Mouse (Mus musculus) CH12.LX (cell line): ENCODE results near the gene Skint5. TPM values are rescaled to one million over a fixed set of nuclear protein-coding genes. Genes with fewer than 3 reads are reported as not detected.
A peak's percentile ranks its signal among the peaks of the same experiment; 100 is the strongest.
"Not testable (repeated sequence)": the region's sequence is repeated elsewhere in the genome, so short reads cannot be mapped to it uniquely, and the experiment has no call there.

ENCODE experiments used
- DNase-seq: peaks from one replicate; pipeline ENCODE4 v3.0.0-alpha.2; 2013; ENCODE audit errors: extremely low read depth
- H3K27ac ChIP-seq: 2 replicates; pipeline ENCODE4 v1.5.1; 2012; ENCODE audit warnings: low read depth, mild to moderate bottlenecking, control low read depth, moderate library complexity; ENCODE audit not compliant: insufficient read depth
- H3K27me3 ChIP-seq: replicated peaks from 2 replicates; pipeline ENCODE3; 2012; ENCODE audit warnings: inconsistent platforms
- H3K36me3 ChIP-seq, 2 experiments: replicated peaks in 1 of 2; 2 replicates each; pipeline versions ENCODE3 to v1.6.1; 2012; ENCODE audit warnings: inconsistent platforms in 1 of 2, low read length in 1 of 2, mild to moderate bottlenecking in 1 of 2, mixed read lengths in 1 of 2, moderate library complexity in 1 of 2; ENCODE audit not compliant: control insufficient read depth in 1 of 2, insufficient read depth in 1 of 2
- H3K4me1 ChIP-seq, 2 experiments: 2 replicates each; pipeline ENCODE4 v1.6.1; 2012; ENCODE audit warnings: inconsistent platforms in 1 of 2, moderate library complexity in 1 of 2; ENCODE audit not compliant: insufficient read depth in 2 of 2, control insufficient read depth in 1 of 2
- H3K4me2 ChIP-seq: 2 replicates; pipeline ENCODE4 v1.6.1; 2012; ENCODE audit warnings: low read depth, mild to moderate bottlenecking, control low read depth; ENCODE audit not compliant: poor library complexity, insufficient read depth, severe bottlenecking
- H3K4me3 ChIP-seq, 3 experiments: fragments of 150-350 bp in 1 of 3; sonication (generic) in 1 of 3; replicated peaks in 1 of 3; 2 replicates each; pipeline versions ENCODE3 to v1.5.1; 2011 to 2012; ENCODE audit warnings: low read depth in 2 of 3, low read length in 2 of 3, mild to moderate bottlenecking in 2 of 3, moderate library complexity in 2 of 3, control low read depth in 1 of 3, improper control_type of control experiment in 1 of 3, inconsistent platforms in 1 of 3, mixed read lengths in 1 of 3; ENCODE audit not compliant: poor library complexity in 1 of 3
- H3K79me2 ChIP-seq: replicated peaks from 2 replicates; pipeline ENCODE4 v1.6.1; 2012; ENCODE audit warnings: mild to moderate bottlenecking, moderate library complexity; ENCODE audit not compliant: control insufficient read depth, poor library complexity, insufficient read depth, severe bottlenecking; ENCODE audit errors: extremely low read depth
- H3K9ac ChIP-seq: 2 replicates; pipeline ENCODE4 v1.6.1; 2012; ENCODE audit warnings: low read depth, mild to moderate bottlenecking, control low read depth, moderate library complexity; ENCODE audit not compliant: insufficient read depth
- H3K9me3 ChIP-seq: replicated peaks from 2 replicates; pipeline ENCODE3; 2012; ENCODE audit warnings: low read length, inconsistent platforms, mixed read lengths
- CHD1 ChIP-seq: IDR thresholded peaks from 2 replicates; pipeline ENCODE4 v1.6.1; 2012; ENCODE audit warnings: low read depth, low read length, improper control_type of control experiment, inconsistent platforms
- CTCF ChIP-seq, 2 experiments: IDR thresholded peaks in 1 of 2; conservative IDR thresholded peaks in 1 of 2; 2 replicates each; pipeline ENCODE4 v1.5.1; 2011 to 2012; ENCODE audit warnings: low read depth in 2 of 2, low read length in 2 of 2, improper control_type of control experiment in 1 of 2, inconsistent platforms in 1 of 2, mild to moderate bottlenecking in 1 of 2, moderate library complexity in 1 of 2
- ETS1 ChIP-seq: conservative IDR thresholded peaks from 2 replicates; pipeline ENCODE4 v1.6.1; 2012; ENCODE audit warnings: low read depth, mild to moderate bottlenecking, inconsistent platforms, low read length, improper control_type of control experiment, moderate library complexity
- IRF4 ChIP-seq: IDR thresholded peaks from 2 replicates; pipeline ENCODE4 v1.6.1; 2014; ENCODE audit warnings: low read depth, mild to moderate bottlenecking, inconsistent platforms, low read length, improper control_type of control experiment
- JUN ChIP-seq: IDR thresholded peaks from 2 replicates; pipeline ENCODE4 v1.6.1; 2011; ENCODE audit warnings: low read depth, mild to moderate bottlenecking, low read length, improper control_type of control experiment, moderate library complexity; ENCODE audit not compliant: insufficient read depth
- MAFK ChIP-seq: IDR thresholded peaks from 2 replicates; pipeline ENCODE4 v1.6.1; 2011; ENCODE audit warnings: low read length, improper control_type of control experiment; ENCODE audit not compliant: insufficient replicate concordance
- MAZ ChIP-seq: IDR thresholded peaks from 2 replicates; pipeline ENCODE4 v1.6.1; 2012; ENCODE audit warnings: low read depth, mild to moderate bottlenecking, inconsistent platforms, low read length, improper control_type of control experiment, moderate library complexity
- MEF2A ChIP-seq: IDR thresholded peaks from 2 replicates; pipeline ENCODE4 v1.6.1; 2014; ENCODE audit warnings: low read depth, mild to moderate bottlenecking, inconsistent platforms, low read length, improper control_type of control experiment, borderline replicate concordance
- MXI1 ChIP-seq: IDR thresholded peaks from 2 replicates; pipeline ENCODE4 v1.6.1; 2011; ENCODE audit warnings: mild to moderate bottlenecking, low read depth, low read length, improper control_type of control experiment
- MYC ChIP-seq: IDR thresholded peaks from 2 replicates; pipeline ENCODE4 v1.6.1; 2011; ENCODE audit warnings: low read depth, mild to moderate bottlenecking, improper control_type of control experiment, low read length
- SIN3A ChIP-seq: IDR thresholded peaks from 2 replicates; pipeline ENCODE4 v1.6.1; 2012; ENCODE audit warnings: low read length, improper control_type of control experiment, inconsistent platforms
- SMC3 ChIP-seq: IDR thresholded peaks from 2 replicates; pipeline ENCODE4 v1.6.1; 2011; ENCODE audit warnings: low read depth, low read length, improper control_type of control experiment
- ZC3H11A ChIP-seq: IDR thresholded peaks from 2 replicates; pipeline ENCODE4 v1.6.1; 2012; ENCODE audit warnings: low read depth, mild to moderate bottlenecking, inconsistent platforms, low read length, improper control_type of control experiment
- ZMIZ1 ChIP-seq: IDR thresholded peaks from 2 replicates; pipeline ENCODE4 v1.6.1; 2012; ENCODE audit warnings: low read depth, mild to moderate bottlenecking, inconsistent platforms, low read length, improper control_type of control experiment
- ZNF384 ChIP-seq: IDR thresholded peaks from 2 replicates; pipeline ENCODE4 v1.6.1; 2012; ENCODE audit warnings: low read depth, low read length, improper control_type of control experiment, inconsistent platforms
- dilution Hi-C: fragments of 300-500 bp; cut with MboI; formaldehyde crosslinking; loops from 2 replicates; pipeline ENCODE4 v1.14.3; 2020; ENCODE audit warnings: low sequenced_read_pairs; ENCODE audit not compliant: extremely low pct_unique_long_range_greater_than_20kb, extremely low pct_ligation_motif_present
- in situ Hi-C: fragments of 300-500 bp; cut with MboI; formaldehyde crosslinking; loops from 3 replicates; pipeline ENCODE4 v1.14.3; 2019; ENCODE audit warnings: low sequenced_read_pairs, low pct_ligation_motif_present, low pct_unique_long_range_greater_than_20kb, mixed read lengths
- polyA plus RNA-seq: library from polyadenylated mRNA; unstranded; fragments of >175 nt; gene quantifications from 2 replicates; pipeline ENCODE4 v1.2.1, GENCODE M21; 2012; ENCODE audit warnings: low read depth; ENCODE audit not compliant: insufficient read length
- total RNA-seq, 2 experiments: library from RNA; depleted of rRNA; stranded (reverse); fragments of 300-350 nt in 1 of 2; fragments of >200 nt in 1 of 2; gene quantifications; 2 replicates each; pipeline ENCODE4 v1.2.3; 2012 to 2014

Skint5 gene
- total and polyA plus RNA-seq, 3 experiments: not detected

DNA sequence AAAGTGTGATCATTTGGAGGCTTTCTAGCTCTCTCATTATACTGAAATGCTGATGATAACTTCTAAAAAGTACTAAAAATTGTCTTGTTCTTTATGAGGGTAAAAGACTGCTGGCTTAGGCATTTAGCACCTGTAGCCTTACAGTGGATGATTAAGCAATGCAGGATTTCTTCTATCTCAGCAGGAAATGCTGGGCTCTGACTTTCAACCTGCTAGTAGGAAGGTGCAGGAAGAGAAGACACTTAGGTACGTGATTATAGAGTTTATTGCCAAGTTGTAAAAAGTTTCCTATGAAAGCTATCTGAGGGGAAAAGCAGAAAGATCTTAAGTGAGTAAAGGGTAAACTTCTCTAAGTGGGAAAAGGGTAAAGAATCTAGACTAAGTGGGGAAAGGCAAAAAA, 235.6 kb downstream of the Skint5 start:
- no peak overlapping the region for H3K9ac ChIP-seq
- no peak overlapping the region for H3K27ac ChIP-seq
- H3K79me2 ChIP-seq: no peaks in the 10 kb centered on the region
- H3K4me1 ChIP-seq: no peaks in the 10 kb centered on the region
- H3K4me3 ChIP-seq: no peak overlapping the region
- TF ChIP-seq ZMIZ1 (no peak), IRF4 (no peak), SIN3A (no peak), MAZ (no peak), ZNF384 (no peak), MYC (no peak), CHD1 (no peak), ETS1 (no peak), SMC3 (no peak), ZC3H11A (no peak), MXI1 (no peak), CTCF (conservative IDR thresholded peaks at IDR 0.05 in 1 of 2, IDR thresholded peaks at IDR 0.05 in 1 of 2; ENCODE audit: low read depth in 2 of 2, low read length in 2 of 2) (no peak), MAFK (no peak), MEF2A (no peak), JUN (no peak)
- no peaks in the 10 kb centered on the region for H3K27me3 ChIP-seq
- in situ Hi-C loops: no loop called here
- dilution Hi-C loops: no loop called here
- H3K4me2 ChIP-seq: no peak overlapping the region
- DNase-seq: no peak
- peaks cover 4% of the 10 kb centered on the region for H3K9me3 ChIP-seq
- H3K36me3 ChIP-seq: no peaks in the 10 kb centered on the region

GRCm38 (mm10) chr4:113448230-113448629, 551.1 kb downstream of the Skint5 start:
- H3K27me3 ChIP-seq, DNase-seq, in situ Hi-C loops, H3K79me2 ChIP-seq, H3K4me3 ChIP-seq, dilution Hi-C loops, H3K9ac ChIP-seq, H3K27ac ChIP-seq, H3K4me2 ChIP-seq, H3K36me3 ChIP-seq, H3K4me1 ChIP-seq: not testable (repeated sequence)
- peak in 1 of 2 experiments; percentile 16; a peak in 1 of 4 replicates for TF ChIP-seq CTCF (conservative IDR thresholded peaks at IDR 0.05 in 1 of 2, IDR thresholded peaks at IDR 0.05 in 1 of 2; ENCODE audit: low read depth in 2 of 2, low read length in 2 of 2)
- peaks cover 19% of the 10 kb centered on the region for H3K9me3 ChIP-seq

Other genes with a start within 250 kb of the Skint5 start
- gene Skint11, start 163.9 kb upstream of the Skint5 start, total RNA-seq (2012; rRNA removed): not detected in 2 replicates
- not detected in 2 replicates for gene Skint11, start 163.9 kb upstream of the Skint5 start, total RNA-seq (2014; rRNA removed)
- not detected in 2 replicates for gene Skint11, start 163.9 kb upstream of the Skint5 start, polyA plus RNA-seq